ENCODE assay signal across 13 mouse cellular contexts in genomic region chr13:31919716-31920115, GRCm38 (mm10).
"Had no signal": no experiment of that assay in that cellular context is flagged by ENCODE, and none has a peak within 500 bp of the region (broad histone marks: within the 10 kb centered on the region; RNA-seq: fewer than 3 reads in every experiment).

No protein-coding gene starts in this region.

- DNase-seq: lung, adult 18-20 months; lung, embryonic 14.5 days; lung, postnatal 10 days; lung, postnatal 4 days; midbrain, embryonic 14.5 days; retina, postnatal 1 day; right cerebral cortex, adult 18-20 months; right cerebral cortex, postnatal 25 days; right cerebral cortex, postnatal 4 days; spleen, adult 18-20 months; thymus, adult 18-20 months; thymus, postnatal 14 days; thymus, postnatal 36 days had no signal
